Mouse (Mus musculus) forebrain, embryonic 14.5 days (tissue): ENCODE measurements around the gene Med29. TPM values are rescaled to one million over a fixed set of nuclear protein-coding genes. Genes with fewer than 3 reads are reported as not detected.

Source experiments
- ATAC-seq: fragments of 200-750 bp; cut with Nextera tagmentation; 2 replicates; pipeline ENCODE4 v1.8.0; 2017; ENCODE audit warnings: mild to moderate bottlenecking, moderate library complexity
- DNase-seq: peaks from one replicate; pipeline ENCODE4 v3.0.0-alpha.2; 2015; ENCODE audit warnings: low spot score
- H3K27ac ChIP-seq: fragments of 300-500 bp; sonication (generic); 2 replicates; pipeline ENCODE4 v1.5.1; 2014; ENCODE audit warnings: low read depth, mild to moderate bottlenecking, control low read depth, low read length, moderate library complexity
- H3K27me3 ChIP-seq: fragments of 300-500 bp; sonication (generic); replicated peaks from 2 replicates; pipeline ENCODE4 v1.6.1; 2014; ENCODE audit warnings: low read length, control low read depth, mixed read lengths; ENCODE audit not compliant: control insufficient read depth, insufficient read depth
- H3K36me3 ChIP-seq: fragments of 300-500 bp; sonication (generic); 2 replicates; pipeline ENCODE4 v1.6.1; 2014; ENCODE audit warnings: low read length, control low read depth; ENCODE audit not compliant: control insufficient read depth, insufficient read depth
- H3K4me1 ChIP-seq: fragments of 300-500 bp; sonication (generic); 2 replicates; pipeline ENCODE4 v1.6.1; 2014; ENCODE audit warnings: antibody characterized with exemption, low read length, control low read depth; ENCODE audit not compliant: control insufficient read depth, insufficient read depth
- H3K4me2 ChIP-seq: fragments of 300-500 bp; sonication (generic); 2 replicates; pipeline ENCODE4 v1.6.1; 2014; ENCODE audit warnings: mild to moderate bottlenecking, control low read depth, low read length
- H3K4me3 ChIP-seq: fragments of 300-500 bp; sonication (generic); 2 replicates; pipeline ENCODE4 v1.5.1; 2014; ENCODE audit warnings: low read depth, low read length, control low read depth
- H3K9ac ChIP-seq: fragments of 300-500 bp; sonication (generic); 2 replicates; pipeline ENCODE4 v1.6.1; 2014; ENCODE audit warnings: mild to moderate bottlenecking, low read length, control low read depth, moderate library complexity
- H3K9me3 ChIP-seq: fragments of 300-500 bp; sonication (generic); replicated peaks from 2 replicates; pipeline ENCODE4 v1.6.1; 2016; ENCODE audit warnings: low read length, control low read depth, mixed read lengths; ENCODE audit not compliant: control insufficient read depth
- WGBS: fragments of 180-500 bp; shearing (Covaris S2); extraction: QIAGEN DNeasy Blood & Tissue Kit; methylation state at CpG from one replicate; pipeline ENCODE4 v1.1.7; 2014; 5-methylcytosine and 5-hydroxymethylcytosine counted together
- polyA plus RNA-seq: library from polyadenylated mRNA; unstranded; fragments of >200 nt; fragmentation: Nextera tagmentation; extraction: Ambion mirVana; gene quantifications from 2 replicates; pipeline ENCODE4 v1.2.1, GENCODE M21; 2014

Gene Med29
- polyA plus RNA-seq, 1 experiment from 2014 or later, result 52.9 TPM

GRCm38 (mm10) chr7:28362441-28363060 is 30.0 kb downstream of the Med29 start:
- Histone ChIP-seq H3K4me1 (peaks cover 3% of the 10 kb centered on the region; the same call in 1 of the 2 replicates), H3K36me3 (peaks cover 82% of the 10 kb centered on the region), H3K9me3 (no peaks in the 10 kb centered on the region), H3K4me2 (no peak overlapping the region), H3K4me3 (no peak overlapping the region), H3K27ac (no peak overlapping the region), H3K9ac (no peak overlapping the region), H3K27me3 (no peaks in the 10 kb centered on the region)
- no peak for DNase-seq
- ATAC-seq, result no peak
- WGBS, result 91% methylated on average over 15 of the region's 16 CpGs

GRCm38 (mm10) chr7:28361647-28362341 is 30.7 kb downstream of the Med29 start:
- WGBS, result 96% methylated on average over 20 of the region's 20 CpGs
- DNase-seq (no peak), ATAC-seq (no peak)
- Histone ChIP-seq H3K27me3 (no peaks in the 10 kb centered on the region), H3K27ac (no peak overlapping the region), H3K36me3 (peaks cover 75% of the 10 kb centered on the region), H3K9ac (no peak overlapping the region), H3K4me1 (peaks cover 3% of the 10 kb centered on the region; the same call in 1 of the 2 replicates), H3K4me2 (no peak overlapping the region), H3K4me3 (no peak overlapping the region), H3K9me3 (no peaks in the 10 kb centered on the region)

GRCm38 (mm10) chr7:28360291-28360690 is 32.2 kb downstream of the Med29 start:
- Histone ChIP-seq H3K27me3 (no peaks in the 10 kb centered on the region), H3K4me1 (peaks cover 3% of the 10 kb centered on the region; the same call in 1 of the 2 replicates)
- ATAC-seq, result no peak

GRCm38 (mm10) chr7:28359854-28360253 is 32.7 kb downstream of the Med29 start:
- no peak overlapping the region for H3K9ac ChIP-seq
- H3K4me1 ChIP-seq, result peaks cover 3% of the 10 kb centered on the region; the same call in 1 of the 2 replicates
- no peak for DNase-seq
- H3K36me3 ChIP-seq, result peaks cover 61% of the 10 kb centered on the region
- H3K4me3 ChIP-seq, result no peak overlapping the region
- no peak overlapping the region for H3K27ac ChIP-seq
- ATAC-seq, result no peak
- no peaks in the 10 kb centered on the region for H3K9me3 ChIP-seq
- WGBS, result 88% methylated on average over 10 of the region's 10 CpGs
- no peaks in the 10 kb centered on the region for H3K27me3 ChIP-seq
- no peak overlapping the region for H3K4me2 ChIP-seq

More at GRCm38 (mm10) chr7:28360291-28360690, 32.2 kb downstream of the Med29 start:
- no peak overlapping the region for H3K4me3 ChIP-seq
- DNase-seq, result no peak
- no peak overlapping the region for H3K4me2 ChIP-seq
- H3K9me3 ChIP-seq, result no peaks in the 10 kb centered on the region
- WGBS, result 90% methylated on average over 6 of the region's 6 CpGs
- no peak overlapping the region for H3K9ac ChIP-seq
- peaks cover 61% of the 10 kb centered on the region for H3K36me3 ChIP-seq
- no peak overlapping the region for H3K27ac ChIP-seq

GRCm38 (mm10) chr7:28358431-28358830 is 34.1 kb downstream of the Med29 start:
- no peaks in the 10 kb centered on the region for H3K9me3 ChIP-seq
- H3K9ac ChIP-seq, result no peak overlapping the region
- H3K27ac ChIP-seq, result no peak overlapping the region
- no peak overlapping the region for H3K4me3 ChIP-seq
- 42% methylated on average over 7 of the region's 7 CpGs for WGBS
- DNase-seq (no peak), ATAC-seq (no peak)
- peaks cover 61% of the 10 kb centered on the region for H3K36me3 ChIP-seq
- H3K27me3 ChIP-seq, result no peaks in the 10 kb centered on the region
- H3K4me1 ChIP-seq, result peaks cover 3% of the 10 kb centered on the region; the same call in 1 of the 2 replicates
- no peak overlapping the region for H3K4me2 ChIP-seq

GRCm38 (mm10) chr7:28357984-28358383 is 34.5 kb downstream of the Med29 start:
- H3K4me3 ChIP-seq, result no peak overlapping the region
- H3K4me1 ChIP-seq, result peaks cover 3% of the 10 kb centered on the region; the same call in 1 of the 2 replicates
- H3K4me2 ChIP-seq, result no peak overlapping the region
- peak overlapping the region; percentile 38 for H3K9ac ChIP-seq
- peak overlapping the region; percentile 30 for H3K27ac ChIP-seq
- no peaks in the 10 kb centered on the region for H3K27me3 ChIP-seq
- WGBS, result 0% methylated on average over 5 of the region's 5 CpGs
- ATAC-seq, result 0 out of 2 replicates have a peak, but pooled peaks have one; percentile 24
- H3K9me3 ChIP-seq, result no peaks in the 10 kb centered on the region
- H3K36me3 ChIP-seq, result peaks cover 64% of the 10 kb centered on the region
- peak; percentile 32 for DNase-seq

- peaks cover 64% of the 10 kb centered on the region for H3K36me3 ChIP-seq
- ATAC-seq (no peak), DNase-seq (no peak)
- no peaks in the 10 kb centered on the region for H3K27me3 ChIP-seq
- H3K9ac ChIP-seq, result no peak overlapping the region
- H3K4me3 ChIP-seq, result no peak overlapping the region
- H3K9me3 ChIP-seq, result no peaks in the 10 kb centered on the region
- H3K27ac ChIP-seq, result no peak overlapping the region
- H3K4me1 ChIP-seq, result peaks cover 3% of the 10 kb centered on the region; the same call in 1 of the 2 replicates
- whole genome bisulfite sequencing, result under 1% methylated on average over 5 of the region's 5 CpGs
- no peak overlapping the region for H3K4me2 ChIP-seq
Measured at GRCm38 (mm10) chr7:28356981-28357380, 35.5 kb downstream of the Med29 start.

GRCm38 (mm10) chr7:28355221-28355620 is 37.3 kb downstream of the Med29 start:
- no peak overlapping the region for H3K4me2 ChIP-seq
- no peak for DNase-seq
- H3K9me3 ChIP-seq, result no peaks in the 10 kb centered on the region
- H3K27me3 ChIP-seq, result no peaks in the 10 kb centered on the region
- 89% methylated on average over 3 of the region's 3 CpGs for WGBS
- no peak overlapping the region for H3K9ac ChIP-seq
- ATAC-seq, result no peak
- no peak overlapping the region for H3K4me3 ChIP-seq
- H3K4me1 ChIP-seq, result peaks cover 9% of the 10 kb centered on the region
- no peak overlapping the region for H3K27ac ChIP-seq
- peaks cover 47% of the 10 kb centered on the region for H3K36me3 ChIP-seq

- Histone ChIP-seq H3K4me3 (no peak overlapping the region), H3K4me1 (peaks cover 15% of the 10 kb centered on the region), H3K4me2 (no peak overlapping the region), H3K9me3 (no peaks in the 10 kb centered on the region), H3K36me3 (peaks cover 41% of the 10 kb centered on the region), H3K9ac (no peak overlapping the region), H3K27ac (no peak overlapping the region), H3K27me3 (no peaks in the 10 kb centered on the region)
- ATAC-seq, result no peak
- DNase-seq, result no peak
- 89% methylated on average over 3 of the region's 3 CpGs for WGBS
Measured at GRCm38 (mm10) chr7:28354596-28354995, 37.9 kb downstream of the Med29 start.
